Mouse (Mus musculus) left cerebral cortex, postnatal 4 days (tissue): ENCODE results near the gene Cdcp1. TPM values are rescaled to one million over a fixed set of nuclear protein-coding genes. Genes with fewer than 3 reads are reported as not detected.

Experiments used
- DNase-seq: peaks from one replicate; pipeline ENCODE4 v3.0.0-alpha.2; 2022
- intact Hi-C: fragments of 180-260 bp; cut with DNase I; formaldehyde crosslinking; loops from one replicate; pipeline ENCODE4 v1.15.1; 2025
- total RNA-seq, 2 experiments: library from RNA; stranded (reverse); gene quantifications; 2 replicates each; pipeline ENCODE4 v1.2.3; 2021

The Cdcp1 gene
- total RNA-seq, 2 experiments from 2014 or later: 0.20 to 0.30 TPM

DNA sequence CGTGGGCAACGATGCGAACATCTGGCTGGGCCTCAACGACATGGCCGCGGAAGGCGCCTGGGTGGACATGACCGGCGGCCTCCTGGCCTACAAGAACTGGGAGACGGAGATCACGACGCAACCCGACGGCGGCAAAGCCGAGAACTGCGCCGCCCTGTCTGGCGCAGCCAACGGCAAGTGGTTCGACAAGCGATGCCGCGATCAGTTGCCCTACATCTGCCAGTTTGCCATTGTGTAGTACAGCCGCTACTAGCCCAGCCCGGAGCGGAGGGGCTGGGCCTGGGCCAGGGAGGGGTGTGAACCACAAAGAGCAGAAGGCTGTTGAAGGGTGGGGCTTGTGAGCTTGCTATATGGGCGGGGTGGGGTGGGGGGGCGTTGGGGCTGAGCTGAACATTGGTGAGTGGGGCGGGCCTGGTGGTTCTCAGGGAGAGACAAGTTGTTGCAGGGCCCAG, 58.9 kb downstream of the Cdcp1 start:
- intact Hi-C loops: loop anchor here (5.0 kb wide), 1 partner anchor 285 kb away; no protein-coding TSS in a partner anchor
- DNase-seq: peak; percentile 79

DNA sequence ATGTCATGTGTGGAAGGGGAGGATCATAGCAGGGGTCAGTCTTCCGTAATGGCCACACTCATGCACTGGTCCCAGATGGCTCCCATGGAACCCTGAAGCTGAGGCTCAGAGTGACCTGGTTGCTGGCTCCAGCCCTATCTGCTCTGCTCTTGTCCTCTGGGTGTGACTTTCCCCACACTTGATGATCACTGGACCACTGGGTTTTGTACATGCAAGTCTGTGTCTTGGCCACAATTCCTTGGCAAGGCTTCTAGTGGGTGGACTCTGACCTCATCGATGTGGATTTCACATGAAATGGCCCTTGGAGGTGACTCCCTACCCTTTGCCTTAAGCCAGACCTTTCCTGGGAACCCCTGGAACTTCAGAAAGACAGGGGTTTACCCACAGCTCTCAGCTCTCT, 62.7 kb downstream of the Cdcp1 start:
- DNase-seq: no peak
- intact Hi-C loops: no loop called here

DNA sequence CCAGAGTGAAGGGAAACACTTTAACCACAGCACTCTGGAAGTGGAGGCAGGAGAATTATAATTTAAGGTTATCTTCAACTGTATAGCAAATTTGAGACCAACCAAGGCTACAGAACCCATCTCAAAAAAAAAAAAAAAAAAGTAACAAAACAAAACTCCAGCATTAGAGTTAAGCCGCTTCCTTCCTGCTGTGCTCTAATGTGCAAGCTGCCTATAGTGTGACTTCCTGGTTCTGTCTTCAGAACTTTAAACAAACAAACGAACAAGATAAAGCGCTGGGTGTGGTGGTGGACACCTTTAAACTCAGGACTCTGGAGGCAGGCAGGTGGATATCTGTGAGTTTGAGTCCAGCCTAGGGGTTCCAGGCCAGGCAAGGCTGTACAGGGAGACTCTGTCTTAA, 63.8 kb downstream of the Cdcp1 start:
- intact Hi-C loops: no loop called here
- DNase-seq: no peak

DNA sequence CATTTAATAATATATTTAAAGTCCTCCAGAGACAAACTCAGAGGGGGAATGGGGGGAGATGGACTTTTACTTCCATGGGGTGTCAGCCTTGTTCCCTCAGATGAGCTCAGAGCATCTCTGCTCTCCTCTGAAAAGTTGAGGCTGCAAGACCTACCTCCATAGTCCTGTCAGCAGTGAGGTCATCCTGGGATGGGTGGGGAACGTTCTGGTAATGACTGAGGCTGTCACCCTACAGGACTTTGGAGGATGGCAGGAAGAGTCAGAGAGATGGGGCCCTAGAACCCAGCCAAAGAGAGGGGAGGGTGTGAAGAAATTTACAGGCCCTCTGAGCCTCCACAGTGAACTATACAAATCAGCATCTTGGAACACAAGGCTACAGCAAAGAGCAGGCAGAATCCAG, 64.3 kb downstream of the Cdcp1 start:
- intact Hi-C loops: no loop called here
- DNase-seq: no peak

DNA sequence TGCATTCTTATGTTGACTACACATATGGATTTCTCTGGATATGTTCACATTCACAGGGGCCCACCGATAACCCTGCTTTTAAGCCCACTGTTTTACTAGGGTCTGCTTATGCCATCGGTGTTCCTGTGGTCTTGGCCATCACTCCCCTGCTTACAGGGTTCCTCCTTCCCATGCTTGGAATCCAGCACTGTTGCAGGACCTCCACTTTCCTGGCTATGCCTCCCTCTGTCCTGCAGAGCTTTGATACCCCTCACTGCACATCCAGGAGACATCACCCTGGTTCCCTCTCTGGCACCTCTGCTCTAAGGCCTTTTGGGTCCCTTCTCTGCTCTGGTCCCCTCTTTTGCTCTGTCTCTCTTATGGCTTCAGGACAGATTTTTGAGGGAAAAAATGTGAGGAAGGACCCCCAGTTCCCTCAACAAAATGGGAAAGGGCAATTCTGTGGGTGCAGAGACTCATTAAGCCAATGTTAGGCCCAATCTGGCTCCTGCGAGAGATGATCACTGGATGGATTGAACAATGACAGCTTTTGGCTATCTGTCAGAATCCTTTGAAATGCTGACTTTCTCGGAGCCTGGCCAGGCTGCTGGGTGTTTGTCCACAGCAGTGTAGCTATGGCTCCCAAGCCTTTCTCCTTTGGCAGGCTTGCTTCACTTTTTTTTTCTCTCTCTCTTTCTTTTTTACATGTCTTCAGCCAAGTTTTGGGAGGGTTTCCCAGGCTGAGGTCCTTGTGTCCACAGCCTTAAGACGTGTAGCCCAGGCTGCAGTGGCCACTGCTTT, 65.4 kb downstream of the Cdcp1 start, which contains the start of gene Clec3b:
Gene Clec3b, plus strand, starts transcription at position 706 of the 780 bp plus-strand sequence.
- intact Hi-C loops: no loop called here
- peak; percentile 68 for DNase-seq

DNA sequence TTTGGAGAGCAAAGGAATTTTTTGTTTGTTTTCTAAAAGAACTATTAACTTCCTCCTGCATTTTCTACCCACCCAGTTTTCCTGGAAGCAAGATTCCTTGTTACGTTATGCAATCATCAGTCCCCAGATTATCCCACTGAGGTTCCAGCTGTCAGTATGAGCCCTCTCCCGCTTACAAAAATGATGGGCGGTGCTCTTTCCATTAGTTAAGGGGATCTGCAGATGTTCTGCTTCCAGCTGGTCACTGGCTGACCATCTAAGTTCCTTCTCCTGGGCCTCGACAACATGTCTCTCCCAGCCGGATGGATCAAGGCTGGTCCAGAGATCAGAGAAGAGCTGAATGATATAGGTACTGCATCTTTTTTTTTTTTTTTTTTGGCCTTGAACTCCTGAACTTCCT, 67.4 kb downstream of the Cdcp1 start:
- DNase-seq: no peak
- intact Hi-C loops: no loop called here

DNA sequence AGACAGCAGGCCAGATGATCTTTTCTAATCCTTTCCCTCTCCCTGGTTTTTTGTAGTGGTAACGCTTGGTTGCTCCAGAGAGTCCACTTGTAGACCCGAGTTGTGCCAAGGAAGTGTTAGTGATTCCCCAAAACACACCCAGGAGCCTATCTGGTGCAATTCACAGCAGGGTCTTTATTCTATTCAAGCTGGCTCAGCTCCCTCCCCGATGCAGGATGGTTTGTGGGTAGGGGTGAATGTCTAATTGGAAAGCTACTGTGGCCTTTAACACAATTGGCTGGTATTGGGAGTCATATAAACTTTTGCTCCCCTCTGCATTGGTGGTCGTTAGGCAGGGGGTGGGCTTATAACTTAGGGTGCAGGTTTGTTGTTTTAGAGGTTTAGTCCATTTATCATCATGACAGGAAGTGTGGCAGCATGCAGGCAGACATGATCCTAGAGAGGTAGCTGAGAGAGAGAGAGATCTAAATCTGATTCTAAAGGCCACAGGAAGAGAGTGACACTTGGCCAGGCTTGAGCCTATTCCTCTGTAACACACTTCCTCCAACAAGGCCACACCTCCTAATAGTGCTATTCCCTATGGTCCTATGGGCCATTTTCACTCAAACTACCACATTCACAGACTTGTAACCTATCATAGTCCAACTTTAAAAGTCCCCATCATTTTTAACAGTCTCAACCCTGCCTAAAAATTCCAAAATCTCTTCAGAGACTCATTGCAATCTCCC, 75.8 kb downstream of the Cdcp1 start:
- DNase-seq: no peak
- intact Hi-C loops: no loop called here

DNA sequence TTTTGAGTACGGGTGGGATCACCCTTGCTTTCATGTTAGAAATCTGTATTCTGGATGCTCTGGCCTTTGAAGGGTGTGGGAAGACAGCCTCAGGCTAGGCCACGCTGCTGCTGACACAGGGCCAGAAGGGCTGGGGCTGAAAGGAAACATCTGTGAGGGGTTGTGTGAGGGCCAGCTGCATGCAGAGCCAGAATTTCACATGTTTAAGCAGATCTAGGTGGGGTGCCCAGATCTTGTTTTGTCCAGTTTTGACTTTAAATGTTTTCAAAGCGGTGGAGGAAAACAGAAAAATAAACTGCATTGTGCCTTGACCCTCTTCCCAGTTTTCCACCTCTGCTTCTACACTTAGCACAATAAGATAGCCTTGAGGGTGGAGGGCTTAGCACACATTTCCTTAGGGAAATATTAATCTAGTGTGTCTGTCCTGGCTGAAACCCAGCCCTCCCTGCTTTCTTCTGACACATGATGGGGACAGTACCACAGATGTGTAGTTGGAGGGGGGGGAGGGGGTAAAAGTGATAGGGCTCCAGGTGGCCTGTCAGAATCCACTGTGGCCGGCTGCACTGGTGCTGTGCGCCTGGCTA, 76.9 kb downstream of the Cdcp1 start:
- intact Hi-C loops: no loop called here
- peak; percentile 34 for DNase-seq

DNA sequence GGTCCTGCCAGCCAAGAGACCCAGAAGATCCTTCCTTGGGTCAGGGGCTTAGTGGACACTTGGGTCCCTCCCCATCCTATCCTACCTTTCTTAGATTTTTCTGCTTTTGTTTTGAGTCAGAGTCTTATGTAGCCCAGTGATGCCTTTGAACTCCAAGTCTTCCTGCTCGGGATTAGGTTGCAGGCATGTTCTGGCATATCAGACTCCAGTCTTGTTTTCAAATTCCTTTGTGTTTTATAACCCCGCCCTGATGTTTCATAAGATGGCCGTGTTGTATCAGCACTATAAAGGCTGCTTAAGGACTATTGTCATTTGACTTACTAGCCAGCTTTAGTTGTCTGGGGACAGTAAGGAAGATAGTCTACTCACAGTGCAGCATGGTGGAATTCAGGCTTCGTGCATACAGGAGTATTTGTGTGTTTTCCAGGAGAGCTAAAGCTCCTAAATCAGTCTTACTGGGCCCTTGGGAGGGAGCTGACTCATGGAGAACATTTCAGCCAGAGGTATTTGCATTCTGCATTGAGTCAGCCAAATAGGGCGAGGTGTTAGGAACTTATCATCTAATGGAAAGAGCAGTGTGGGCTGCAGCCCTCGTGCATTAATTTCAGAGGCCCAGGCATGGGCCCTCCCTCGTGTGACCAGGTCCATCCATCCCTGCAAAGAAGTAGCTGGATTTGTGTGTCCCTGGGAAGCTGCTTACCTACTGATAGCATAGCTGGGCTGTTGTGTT, 78.7 kb downstream of the Cdcp1 start:
- no peak for DNase-seq
- intact Hi-C loops: no loop called here

DNA sequence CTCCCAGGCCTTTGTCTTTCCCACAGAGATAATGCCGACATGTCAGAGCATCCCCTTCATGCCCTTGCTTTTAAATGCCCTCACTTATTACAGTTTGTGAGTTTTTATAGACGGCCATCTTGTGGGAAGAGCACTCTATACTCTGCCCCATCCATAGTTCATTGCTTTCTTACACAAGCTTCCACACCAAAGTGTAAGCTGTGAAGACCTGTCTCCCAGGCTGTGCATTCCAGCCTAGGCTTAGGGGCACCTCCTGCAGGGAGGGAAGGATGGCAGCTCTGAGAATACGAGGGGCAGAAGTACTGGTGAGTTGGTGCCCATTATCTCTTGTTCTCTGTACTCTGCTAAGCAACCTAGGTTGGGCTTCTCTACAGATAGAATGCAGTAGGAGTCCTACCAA, 82.8 kb downstream of the Cdcp1 start:
- intact Hi-C loops: no loop called here
- no peak for DNase-seq

DNA sequence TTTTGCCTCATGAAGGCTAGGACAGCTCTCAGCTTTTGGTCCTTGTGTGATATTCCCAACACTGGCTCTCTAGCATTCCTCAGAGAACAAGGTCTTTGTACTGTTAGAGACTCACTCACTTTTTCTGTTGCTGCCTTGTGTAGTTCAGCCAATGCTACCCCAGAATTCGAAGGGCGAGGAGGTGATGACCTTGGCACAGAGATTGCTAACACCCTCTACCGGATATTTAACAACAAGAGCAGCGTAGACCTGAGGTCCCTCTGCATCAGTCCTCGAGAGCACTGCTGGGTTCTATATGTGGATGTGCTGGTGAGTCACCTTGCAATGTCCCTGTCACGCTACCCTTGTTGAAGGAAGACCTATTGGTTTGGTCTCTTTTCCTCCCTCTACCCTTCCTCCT, 88.2 kb downstream of the Cdcp1 start:
- no peak for DNase-seq
- intact Hi-C loops: no loop called here

DNA sequence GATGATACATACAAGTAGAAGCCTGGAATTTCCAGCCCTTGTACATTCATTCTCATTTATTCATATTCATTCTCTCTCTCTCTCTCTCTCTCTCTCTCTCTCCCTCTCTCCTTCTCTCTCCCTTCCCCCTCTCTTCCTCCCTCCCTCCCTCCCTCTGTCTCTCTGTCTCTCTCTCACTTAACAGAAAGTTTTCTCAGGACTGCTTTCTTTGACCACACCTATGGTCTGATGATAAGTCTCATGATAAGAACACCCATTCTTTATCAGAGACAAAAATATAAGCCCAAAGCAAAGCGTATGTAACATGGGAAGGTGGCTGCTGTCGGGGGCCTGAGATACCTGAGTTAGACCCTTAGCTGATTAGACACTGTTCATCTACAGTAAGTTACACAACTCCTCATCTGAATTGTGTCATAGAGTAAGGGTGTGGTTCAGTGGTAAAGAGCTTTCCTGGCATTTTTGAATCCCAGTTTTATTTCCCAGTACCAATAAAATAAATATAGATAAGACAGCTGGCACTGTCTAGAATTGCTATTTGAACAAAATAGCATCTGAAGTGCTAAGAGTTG, 91.3 kb downstream of the Cdcp1 start:
- DNase-seq: no peak
- intact Hi-C loops: no loop called here

DNA sequence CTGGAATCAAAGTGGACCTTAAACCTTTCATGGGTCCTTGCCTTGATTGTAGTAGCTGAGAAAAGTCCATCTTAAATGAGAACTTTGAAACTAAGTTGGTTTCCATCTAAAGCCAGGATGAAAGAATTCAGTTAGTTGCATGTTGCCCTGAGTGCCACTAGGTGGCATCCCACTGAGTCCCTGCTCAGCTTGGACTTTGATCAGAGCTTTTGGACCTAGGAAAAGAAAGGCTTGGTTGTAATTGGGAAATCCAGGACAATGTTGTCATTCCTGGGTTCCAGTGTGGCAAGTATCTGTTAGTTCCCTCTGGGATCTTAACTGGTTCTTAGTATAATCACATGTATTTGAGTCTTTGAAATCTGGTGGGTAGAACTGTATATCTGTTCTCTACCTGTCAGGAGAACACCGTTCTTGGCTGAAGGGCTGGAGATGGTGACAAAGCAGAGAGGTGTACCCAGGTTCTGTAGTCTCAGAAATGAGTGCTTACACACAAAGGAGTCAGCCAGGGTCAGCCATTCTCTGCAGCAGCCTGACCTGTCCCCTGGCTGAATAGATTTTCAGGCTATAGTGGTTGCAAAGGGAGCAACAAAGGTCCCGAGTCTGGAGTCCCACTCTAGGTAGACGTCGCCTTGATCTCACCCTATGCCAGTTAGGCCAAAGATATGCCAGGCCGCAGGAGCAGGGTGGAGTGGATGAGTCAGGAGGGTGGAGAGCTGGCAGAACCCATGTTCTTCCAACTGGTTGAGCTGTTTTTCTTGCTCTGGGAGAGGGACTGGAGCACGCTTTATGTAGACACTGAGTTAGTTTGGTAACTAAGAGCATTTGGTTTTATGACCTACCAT, 92.0 kb downstream of the Cdcp1 start:
- DNase-seq: no peak
- intact Hi-C loops: no loop called here

DNA sequence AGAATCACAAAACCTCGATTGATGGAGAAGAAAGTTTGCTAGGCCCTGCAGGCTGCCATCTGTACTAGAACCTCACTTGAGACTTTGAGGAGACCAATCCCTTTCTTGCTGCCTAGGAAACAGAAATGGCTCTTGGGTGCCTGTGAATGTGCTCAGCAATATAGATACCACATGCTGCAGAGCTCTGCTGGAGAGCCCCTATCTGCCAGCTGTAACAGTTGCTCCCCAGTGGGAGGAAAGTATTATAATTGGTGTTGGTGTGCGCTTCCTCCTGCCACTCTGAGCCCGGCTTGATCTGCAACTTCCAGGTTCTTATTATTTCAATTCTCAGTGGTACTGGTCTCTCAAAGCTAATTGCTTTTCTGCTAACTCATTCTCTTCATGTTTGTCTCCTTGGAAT, 92.8 kb downstream of the Cdcp1 start:
- intact Hi-C loops: no loop called here
- DNase-seq: no peak

Other genes starting within 250 kb of the Cdcp1 start
- 10 to 100 TPM; 22.4 to 28.7 TPM for gene Tmem42, start 194.7 kb downstream of the Cdcp1 start, total RNA-seq
- 1 to 10 TPM in 1 of 2 experiments, under 1 TPM in 1; 0.74 to 1.3 TPM for gene Tgm4, start 181.3 kb downstream of the Cdcp1 start, total RNA-seq
- gene Zdhhc3, start 102.8 kb downstream of the Cdcp1 start, total RNA-seq: 10 to 100 TPM; 75.2 to 80.1 TPM
- 10 to 100 TPM; 45.0 to 51.9 TPM for gene Exosc7, start 102.8 kb downstream of the Cdcp1 start, total RNA-seq
- 1 to 10 TPM; 7.3 to 8.2 TPM for gene Clec3b, start 65.1 kb downstream of the Cdcp1 start, total RNA-seq
- gene Tmem158, start 44.7 kb upstream of the Cdcp1 start, total RNA-seq: 100 to 1,000 TPM; 124 to 132 TPM
- gene Lars2, start 150.9 kb upstream of the Cdcp1 start, total RNA-seq: 10 to 100 TPM; 25.3 to 41.7 TPM